Mouse (Mus musculus) brain, embryonic 18.5 days (tissue): ENCODE measurements at regions not wholly inside any gene's neighbourhood (a gene's known extent, or its start where the extent isn't known, plus 50 kb on each side); places are given as distances from the start of the nearest gene placed in this dataset.

Experiments used
- DNase-seq: peaks from one replicate; pipeline ENCODE4 v3.0.0-alpha.2; 2012; ENCODE audit warnings: low read depth, low spot score

DNA sequence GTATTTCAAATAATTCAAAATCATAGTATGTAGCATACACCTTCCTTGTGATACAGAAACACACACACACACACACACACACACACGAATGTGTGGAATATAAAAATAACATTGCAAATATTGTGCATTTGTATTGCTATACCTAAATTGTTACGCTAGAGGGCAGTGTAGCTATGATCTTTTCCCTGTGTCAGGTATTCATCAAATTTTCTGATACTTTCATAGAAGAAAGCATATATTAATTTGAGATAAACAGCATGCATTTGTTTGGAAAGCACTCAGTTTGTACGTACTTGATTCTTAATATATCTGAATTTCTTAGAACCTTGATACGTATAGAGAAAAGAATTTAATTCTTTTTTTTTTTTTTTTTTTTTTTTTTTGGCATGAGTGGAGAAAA, 1700.9 kb upstream of the Sel1l start:
- peak; percentile 18 for DNase-seq

DNA sequence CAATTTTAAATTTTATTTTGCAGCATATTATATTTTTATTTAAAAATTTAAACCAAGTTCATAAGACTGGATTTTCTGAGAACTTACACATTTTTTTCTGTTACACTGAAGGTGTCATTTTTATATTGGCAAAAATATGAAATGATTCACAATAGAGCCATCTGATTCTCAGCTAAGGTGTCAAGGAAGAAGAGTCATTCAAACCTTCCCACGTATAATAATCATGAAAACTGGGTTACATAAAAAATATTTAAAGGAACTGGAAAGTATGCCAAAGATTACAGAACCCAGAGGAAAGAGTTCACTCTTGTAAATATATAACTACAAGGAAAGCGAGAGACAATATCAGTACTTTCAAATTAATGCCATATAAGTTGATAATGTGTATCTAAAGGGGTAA, 1674.5 kb upstream of the Sel1l start:
- DNase-seq = no peak

DNA sequence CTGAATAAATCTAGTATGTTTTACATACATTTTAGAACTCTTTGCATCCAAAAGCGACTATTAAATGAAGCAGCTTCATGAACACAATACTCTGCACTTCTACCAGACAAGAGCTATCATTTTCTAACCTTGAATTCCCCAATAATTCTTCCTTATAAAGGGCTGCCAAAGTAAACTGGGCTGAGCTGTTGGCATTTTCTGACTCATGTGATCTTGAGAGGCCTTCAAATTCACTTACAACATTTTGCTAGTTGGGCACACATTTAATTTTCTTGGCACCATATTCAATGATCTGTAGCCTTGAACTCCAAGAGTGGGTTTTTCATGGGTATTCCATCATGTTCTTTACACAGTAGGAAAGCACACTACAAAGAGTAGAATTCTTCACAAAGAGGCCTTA, 1637.4 kb upstream of the Sel1l start:
- no peak for DNase-seq

DNA sequence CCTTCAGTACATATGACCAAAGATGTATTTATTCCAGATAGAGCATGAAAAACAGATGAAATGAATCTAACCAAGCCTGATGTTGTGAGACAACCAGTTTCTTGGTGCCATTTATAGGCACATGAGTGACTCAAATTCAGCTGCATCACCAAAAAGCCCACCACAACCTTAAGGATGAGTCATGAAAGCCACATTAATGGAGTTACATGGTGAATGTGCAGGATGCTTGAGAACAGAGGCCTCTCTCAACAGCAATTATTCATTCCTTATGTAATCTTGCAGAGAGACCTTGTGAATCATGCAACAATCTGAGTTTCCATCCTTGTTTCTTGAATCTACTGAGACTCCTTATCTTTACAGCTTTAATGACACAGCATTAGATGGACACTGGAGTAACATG, 1613.1 kb upstream of the Sel1l start:
- no peak for DNase-seq

DNA sequence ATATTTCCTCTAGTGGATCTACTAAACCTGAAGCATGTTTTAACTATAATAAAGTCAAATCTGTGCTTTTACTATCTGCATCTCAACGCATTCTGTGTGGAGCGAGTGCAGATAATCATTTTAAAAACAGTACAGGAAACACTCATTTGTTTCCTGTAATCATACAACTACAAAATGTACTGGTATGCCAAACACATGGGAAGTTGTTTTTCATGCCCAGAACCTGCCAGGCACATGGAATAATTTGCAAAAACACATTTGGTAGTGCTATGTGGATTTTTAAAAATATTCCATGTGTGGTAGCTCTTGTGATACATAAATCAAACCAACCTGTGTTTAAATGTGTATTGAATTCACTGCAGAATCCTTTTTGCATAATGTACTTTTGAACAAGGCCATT, 1600.5 kb upstream of the Sel1l start:
- DNase-seq = peak; percentile 59

DNA sequence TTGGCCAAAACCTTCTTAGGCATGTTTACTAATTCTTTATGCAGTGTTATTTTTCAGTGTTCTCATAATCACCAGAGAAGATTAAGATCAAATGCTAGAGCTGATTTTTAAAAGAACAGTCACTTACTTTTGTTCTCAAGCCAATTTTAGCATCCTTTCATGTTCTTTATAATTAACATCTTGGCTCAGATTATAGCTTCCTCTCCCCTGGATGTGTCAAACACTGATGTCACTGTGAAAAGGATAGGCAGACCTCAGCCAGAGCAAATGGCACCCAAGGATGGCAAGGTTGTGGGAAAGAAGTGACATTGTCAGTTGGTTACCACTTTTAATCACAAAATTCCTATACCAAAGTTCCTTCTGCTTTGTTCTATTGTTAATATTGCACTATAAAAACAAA, 1580.3 kb upstream of the Sel1l start:
- DNase-seq = no peak

DNA sequence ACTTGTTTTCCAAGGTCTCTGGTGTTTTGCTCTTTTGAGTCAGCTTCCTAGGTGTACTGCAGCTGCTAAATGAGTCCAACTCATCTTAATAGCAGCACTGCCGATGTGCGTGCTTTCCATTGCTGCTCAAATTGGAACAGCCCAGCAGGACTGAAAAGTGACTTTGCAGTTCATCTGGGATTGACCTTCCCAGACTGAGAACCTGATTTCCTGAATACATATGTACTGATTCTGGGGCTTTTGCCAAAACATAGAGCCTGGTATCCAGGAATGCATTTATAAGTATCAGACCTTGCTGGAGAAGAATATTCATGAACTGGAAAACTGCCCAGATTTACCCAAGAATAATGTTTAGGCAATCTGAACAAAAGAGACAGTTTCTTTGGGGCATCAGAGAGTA, 1579.0 kb upstream of the Sel1l start:
- no peak for DNase-seq

DNA sequence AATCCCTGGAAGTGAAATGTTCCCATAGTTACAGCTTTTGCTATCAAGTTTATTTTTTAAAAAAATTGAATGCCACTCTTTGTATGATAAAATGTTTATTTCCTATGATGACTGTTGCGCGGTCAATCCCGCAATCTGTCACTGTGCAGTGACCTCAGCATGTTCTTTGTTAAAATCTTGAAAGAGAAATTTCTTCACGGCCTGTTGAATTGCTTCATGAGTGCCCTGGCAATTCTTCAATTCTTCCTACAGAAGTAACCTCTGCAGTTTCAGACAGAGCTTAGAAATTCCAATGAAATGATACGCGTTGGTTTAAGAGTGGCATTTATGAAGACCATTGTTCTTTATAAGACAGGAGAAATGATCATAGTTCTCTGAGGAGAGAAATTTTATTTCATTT, 1567.4 kb upstream of the Sel1l start:
- no peak for DNase-seq

DNA sequence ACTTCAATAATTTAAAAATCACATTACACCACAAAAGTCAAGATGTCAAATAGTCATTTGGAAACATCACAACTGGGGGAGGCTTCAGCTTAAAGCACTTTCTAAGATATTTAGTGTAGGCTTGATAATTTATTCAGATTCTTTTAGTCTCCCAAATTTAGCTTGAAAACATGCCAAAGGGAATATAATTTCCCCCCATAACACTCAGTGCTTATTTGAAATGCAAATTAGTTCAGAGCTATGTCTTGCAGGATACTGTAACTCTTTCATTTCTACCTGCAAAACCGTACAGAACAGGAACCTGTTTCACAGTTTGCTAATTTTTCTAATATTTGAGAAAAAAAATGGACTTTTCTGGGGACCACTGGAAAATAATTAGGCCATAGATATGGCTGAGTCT, 1566.8 kb upstream of the Sel1l start:
- DNase-seq = peak; percentile 39

- DNase-seq = no peak
Measured at GRCm38 (mm10) chr12:93385578-93385977, 1536.6 kb upstream of the Sel1l start.

GRCm38 (mm10) chr12:93342933-93343332, 1494.0 kb upstream of the Sel1l start:
- no peak for DNase-seq

DNA sequence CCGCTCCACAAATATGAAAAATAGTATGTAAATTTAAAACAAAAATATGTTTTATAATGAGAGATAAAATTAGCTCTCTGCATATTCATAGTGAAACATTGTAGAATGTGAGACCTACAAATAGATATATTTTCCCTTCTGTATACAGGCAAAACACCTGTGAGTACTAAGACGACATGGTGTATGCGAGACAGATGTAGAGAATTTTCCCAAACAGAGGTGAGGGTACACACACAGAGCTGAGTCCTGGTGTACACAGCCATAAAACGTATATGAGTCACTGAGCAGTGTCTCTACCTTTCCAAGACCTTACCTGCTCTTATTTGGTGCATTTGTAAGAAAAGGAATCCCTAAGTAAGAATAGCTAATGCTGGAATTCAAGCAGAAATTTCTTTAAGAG, 1493.6 kb upstream of the Sel1l start:
- no peak for DNase-seq

DNA sequence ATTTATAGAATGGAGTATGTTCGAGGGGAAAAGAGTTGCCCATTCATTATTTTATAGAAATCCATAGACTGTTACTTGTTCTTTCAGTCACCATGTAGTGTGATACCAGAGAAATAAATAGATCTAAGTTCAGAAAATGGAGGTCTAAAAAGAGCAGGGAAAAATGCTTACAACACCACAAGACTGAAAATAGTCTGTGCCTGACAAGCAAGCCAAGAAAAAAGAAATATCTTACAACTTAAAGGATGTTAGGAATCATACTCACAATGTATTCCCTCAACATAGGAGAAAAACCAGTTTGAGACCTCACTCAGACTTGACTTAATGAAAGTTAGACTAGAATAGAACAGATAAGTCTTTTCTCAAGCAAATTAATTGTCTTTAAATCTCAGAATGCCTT, 1486.6 kb upstream of the Sel1l start:
- DNase-seq = no peak

GRCm38 (mm10) chr12:93312214-93312613, 1463.3 kb upstream of the Sel1l start:
- DNase-seq = no peak

DNA sequence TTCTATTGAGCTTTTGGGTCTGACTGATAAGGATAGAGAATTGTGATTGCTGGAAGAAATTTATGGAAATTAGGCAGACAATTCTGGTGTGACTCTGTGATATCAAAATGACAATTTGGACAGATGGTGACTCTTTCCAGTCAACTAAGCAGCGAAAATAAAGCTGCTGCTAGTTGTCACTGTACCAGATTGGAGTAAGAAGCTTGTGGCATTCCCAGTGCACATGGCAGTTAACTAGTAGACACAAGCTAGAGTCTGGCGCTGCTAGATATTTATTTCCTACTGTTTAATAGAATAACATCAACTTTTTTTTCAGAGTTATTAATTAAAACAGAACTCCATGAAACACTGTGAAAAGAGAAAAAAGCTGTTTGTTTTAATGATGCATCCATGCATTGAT, 1432.9 kb upstream of the Sel1l start:
- peak; percentile 49 for DNase-seq

GRCm38 (mm10) chr12:93273652-93274051, 1424.7 kb upstream of the Sel1l start:
- DNase-seq = no peak

DNA sequence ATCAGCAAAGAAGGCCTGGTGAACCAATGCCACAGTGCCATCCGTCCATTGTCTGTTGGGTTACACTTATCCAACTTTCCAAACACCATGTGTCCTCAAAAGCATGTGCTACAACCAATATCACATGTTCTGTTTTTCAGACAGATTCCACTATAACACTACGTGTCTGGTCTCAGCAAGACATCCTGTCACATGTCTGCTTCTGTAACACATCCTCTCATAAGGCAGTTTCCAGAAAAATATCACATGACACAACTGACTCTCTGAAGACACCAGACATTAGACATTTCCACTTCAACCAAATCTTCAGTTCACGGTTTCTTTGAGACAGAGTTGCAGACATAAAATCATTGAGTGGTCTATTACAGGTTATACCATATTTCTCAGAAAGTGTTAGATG, 1381.3 kb upstream of the Sel1l start:
- no peak for DNase-seq

- no peak for DNase-seq
Measured at GRCm38 (mm10) chr12:93226826-93227225, 1377.9 kb upstream of the Sel1l start.

DNA sequence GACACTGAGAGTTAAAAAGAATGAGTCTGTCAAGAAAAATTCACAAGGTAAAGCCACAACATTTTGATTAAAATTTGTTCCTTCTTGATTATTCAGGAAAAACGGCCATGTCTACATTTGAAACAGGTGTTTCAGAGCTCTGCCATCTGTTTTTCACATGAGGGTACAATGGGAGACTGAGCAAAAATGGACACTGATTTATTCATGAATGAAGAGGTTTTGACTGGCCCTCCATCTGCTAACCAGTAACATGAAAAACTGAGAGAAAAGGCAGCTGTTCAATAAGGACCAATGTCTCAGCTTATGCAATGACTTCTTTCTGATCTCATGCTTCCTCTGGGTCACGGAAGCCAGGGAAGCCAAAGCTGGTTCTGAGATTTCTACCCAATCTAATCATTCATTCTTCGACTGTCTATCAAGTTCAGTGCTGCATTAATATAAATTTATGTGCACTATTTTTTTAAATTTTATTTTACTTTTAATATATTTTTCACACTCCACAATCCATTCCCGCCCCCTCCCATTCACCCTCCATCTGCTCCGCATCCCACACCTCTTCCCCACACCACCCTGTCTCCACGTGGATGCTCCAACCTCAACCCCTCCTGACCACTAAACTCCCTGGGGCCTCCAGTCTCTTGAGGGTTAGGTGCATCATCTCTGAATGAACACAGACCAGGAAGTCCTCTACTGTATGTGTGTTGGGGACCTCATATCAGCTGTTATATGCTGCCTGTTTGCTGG, 1372.4 kb upstream of the Sel1l start:
- peak; percentile 67 for DNase-seq

DNA sequence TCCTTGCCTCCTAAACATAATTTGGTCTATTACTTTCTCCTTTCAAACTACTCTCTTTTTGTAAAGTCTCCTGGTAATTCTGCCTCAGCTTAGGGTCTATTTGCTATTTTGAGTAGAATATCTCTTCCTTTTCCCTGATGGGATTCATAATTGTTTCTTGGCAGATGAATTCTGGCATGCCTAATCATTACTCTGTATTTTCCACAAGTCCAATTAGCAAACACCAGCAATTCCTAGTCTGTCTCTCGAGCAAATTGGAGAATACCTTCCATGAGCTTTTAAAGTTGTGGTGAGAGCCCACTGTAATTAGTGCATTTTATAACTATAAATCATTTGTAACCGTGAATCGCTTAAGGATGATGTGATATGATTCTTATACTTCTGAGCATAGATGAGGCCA, 1358.6 kb upstream of the Sel1l start:
- DNase-seq = no peak

DNA sequence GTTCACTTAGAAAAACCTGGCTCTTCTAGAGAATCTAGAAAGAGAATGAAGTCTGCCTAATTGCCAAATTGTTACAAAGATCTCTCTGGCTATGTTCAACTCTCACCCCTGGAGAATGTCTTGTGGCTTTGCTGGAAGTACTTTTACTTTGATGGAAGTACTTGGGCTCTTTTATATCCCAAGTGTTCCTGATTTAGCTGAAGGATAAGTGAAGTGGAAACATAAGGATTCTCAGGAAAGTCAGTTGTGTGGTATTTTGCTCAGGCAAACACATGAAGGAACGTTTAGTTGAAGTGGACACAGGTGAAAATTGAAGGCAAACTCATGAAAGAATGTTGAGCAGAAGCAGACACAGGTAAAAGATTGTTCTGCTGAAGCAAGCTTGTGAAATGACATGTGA, 1340.0 kb upstream of the Sel1l start:
- no peak for DNase-seq

DNA sequence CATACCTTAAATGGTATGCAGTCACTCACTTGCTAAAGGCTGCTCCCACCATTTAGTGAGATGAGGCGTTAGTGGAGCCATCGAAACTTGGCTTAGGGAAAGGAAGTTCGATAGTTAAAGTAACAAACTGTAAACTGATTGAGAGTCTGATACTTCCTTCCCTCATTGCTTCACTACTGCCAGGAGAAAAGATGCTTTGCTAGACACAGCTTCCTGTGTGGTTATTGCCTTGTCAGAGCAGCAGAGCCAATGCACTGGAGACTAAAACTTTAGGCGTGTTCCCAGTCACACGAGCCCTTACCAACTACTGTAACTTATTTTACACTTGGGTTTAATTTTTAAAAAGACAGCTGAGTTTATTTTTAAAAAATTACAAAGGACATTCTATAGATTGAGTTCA, 1324.8 kb upstream of the Sel1l start:
- DNase-seq = no peak

- DNase-seq = no peak
Measured at GRCm38 (mm10) chr12:93160252-93160651, 1311.3 kb upstream of the Sel1l start.

DNA sequence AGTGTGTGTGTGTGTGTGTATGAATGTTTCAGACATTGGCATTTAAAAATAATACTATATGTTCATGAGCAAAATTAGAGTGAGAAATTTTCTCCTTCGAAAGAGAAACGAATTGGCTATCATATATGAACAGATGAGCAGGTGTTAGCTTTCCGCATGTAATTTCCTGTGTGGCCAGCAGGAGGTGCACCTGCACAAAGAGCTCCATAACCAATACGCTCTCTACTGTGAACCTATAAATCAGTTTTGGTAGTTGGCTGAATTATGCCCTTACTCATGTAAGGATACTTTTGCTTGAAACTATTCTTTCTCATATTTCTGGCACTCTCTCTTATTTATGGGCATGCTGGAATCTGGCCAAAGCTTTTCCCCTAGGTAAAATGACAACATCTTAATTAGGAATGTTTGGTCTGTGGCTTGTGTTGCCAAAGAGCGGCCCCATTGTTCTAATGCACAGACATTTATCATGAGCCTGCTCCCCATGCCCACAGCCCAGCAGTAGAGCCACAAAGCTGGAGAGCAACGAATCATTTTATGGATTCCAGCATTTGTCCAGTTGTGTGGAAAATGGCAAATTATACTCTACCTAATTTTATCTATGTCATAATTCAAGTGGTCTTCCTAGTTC, 1303.8 kb upstream of the Sel1l start:
- DNase-seq = no peak
